In genomic region chr1:40229033-40229432, GRCm38 (mm10) we compare ENCODE assay signal across 22 mouse cellular contexts. TPM values are rescaled to one million over a fixed set of nuclear protein-coding genes. Genes with fewer than 3 reads are reported as not detected.
DNase-seq lines count a peak whose midpoint lies in the region; ATAC-seq and TF ChIP-seq lines count a peak whose summit lies in the region.
"Had no signal": no experiment of that assay in that cellular context is flagged by ENCODE, and none has a peak within 500 bp of the region (broad histone marks: within the 10 kb centered on the region; RNA-seq: fewer than 3 reads in every experiment).

No protein-coding gene starts in this region.

- no peaks in the 10 kb centered on the region for H3K36me3 ChIP-seq in hindbrain, embryonic 14.5 days (replicated peaks; ENCODE audit: control insufficient read depth, insufficient read depth)
- no peaks in the 10 kb centered on the region for H3K36me3 ChIP-seq in hindbrain, postnatal 0 days (ENCODE audit: insufficient read depth, low read length)
- no peaks in the 10 kb centered on the region for H3K36me3 ChIP-seq in liver, embryonic 13.5 days
- H3K36me3 ChIP-seq: embryonic facial prominence, embryonic 15.5 days; forebrain, embryonic 10.5 days; heart, embryonic 10.5 days; hindbrain, embryonic 12.5 days had no signal

- DNase-seq in hindbrain, embryonic 14.5 days (ENCODE audit: low spot score), result peak; percentile 10
- no peak for DNase-seq in hindbrain, postnatal 0 days (ENCODE audit: low spot score)
- peak; percentile 32 for DNase-seq in 416B (ENCODE audit: low read depth)
- no peak for DNase-seq in liver, embryonic 13.5 days
- no peak for DNase-seq in gastrocnemius, adult 18-20 months (ENCODE audit: low spot score)
- DNase-seq in MN1 (ENCODE audit: low spot score), result no peak
- DNase-seq: adrenal gland, adult 8-10 months; adrenal gland, postnatal 36 days; cerebellum, adult 8-10 months; cerebellum, postnatal 14 days; embryo, embryonic 11 days; gastrocnemius, postnatal 36 days; heart, adult 18-20 months; heart, postnatal 10 days; heart, postnatal 4 days had no signal

- no peak overlapping the region for H3K27ac ChIP-seq in hindbrain, embryonic 14.5 days
- H3K27ac ChIP-seq in hindbrain, postnatal 0 days, result no peak overlapping the region
- H3K27ac ChIP-seq in liver, embryonic 13.5 days, result peak overlapping the region; percentile 14; the same call in 1 of the 2 replicates
- H3K27ac ChIP-seq: embryonic facial prominence, embryonic 15.5 days; forebrain, embryonic 10.5 days; heart, embryonic 10.5 days; hindbrain, embryonic 12.5 days had no signal

- no peak overlapping the region for H3K4me2 ChIP-seq in hindbrain, embryonic 14.5 days (replicated peaks)
- no peak overlapping the region for H3K4me2 ChIP-seq in hindbrain, postnatal 0 days (ENCODE audit: low read depth, low read length)
- no peak overlapping the region for H3K4me2 ChIP-seq in liver, embryonic 13.5 days
- H3K4me2 ChIP-seq: embryonic facial prominence, embryonic 15.5 days; hindbrain, embryonic 12.5 days had no signal

- H3K9ac ChIP-seq in hindbrain, embryonic 14.5 days, result no peak overlapping the region
- no peak overlapping the region for H3K9ac ChIP-seq in hindbrain, postnatal 0 days (replicated peaks; ENCODE audit: low read length)
- H3K9ac ChIP-seq in liver, embryonic 13.5 days, result no peak overlapping the region
- H3K9ac ChIP-seq: embryonic facial prominence, embryonic 15.5 days; hindbrain, embryonic 12.5 days had no signal

- no peak overlapping the region for H3K4me3 ChIP-seq in hindbrain, embryonic 14.5 days (replicated peaks; ENCODE audit: low read length)
- no peak overlapping the region for H3K4me3 ChIP-seq in hindbrain, postnatal 0 days (ENCODE audit: low read length)
- H3K4me3 ChIP-seq in liver, embryonic 13.5 days (replicated peaks), result no peak overlapping the region
- H3K4me3 ChIP-seq: embryonic facial prominence, embryonic 15.5 days; erythroblast, embryonic 14.5 days; forebrain, embryonic 10.5 days; heart, embryonic 10.5 days; hindbrain, embryonic 12.5 days had no signal

- 96% methylated on average over 3 of the region's 3 CpGs for WGBS in hindbrain, embryonic 14.5 days
- 90% methylated on average over 3 of the region's 3 CpGs for WGBS in hindbrain, postnatal 0 days
- WGBS in liver, embryonic 13.5 days (ENCODE audit: insufficient replicate concordance), result 66% methylated on average over 3 of the region's 3 CpGs

- no peaks in the 10 kb centered on the region for H3K27me3 ChIP-seq in hindbrain, embryonic 14.5 days (ENCODE audit: control insufficient read depth, insufficient read depth, low read length)
- H3K27me3 ChIP-seq in hindbrain, postnatal 0 days (ENCODE audit: insufficient read depth, low read length), result no peaks in the 10 kb centered on the region
- no peaks in the 10 kb centered on the region for H3K27me3 ChIP-seq in liver, embryonic 13.5 days
- H3K27me3 ChIP-seq: embryonic facial prominence, embryonic 15.5 days; hindbrain, embryonic 12.5 days had no signal

- H3K9me3 ChIP-seq in hindbrain, embryonic 14.5 days (ENCODE audit: control insufficient read depth, low read length), result no peaks in the 10 kb centered on the region
- H3K9me3 ChIP-seq in hindbrain, postnatal 0 days (ENCODE audit: low read length), result no peaks in the 10 kb centered on the region
- H3K9me3 ChIP-seq in liver, embryonic 13.5 days (replicated peaks), result no peaks in the 10 kb centered on the region
- H3K9me3 ChIP-seq: embryonic facial prominence, embryonic 15.5 days; forebrain, embryonic 10.5 days; heart, embryonic 10.5 days; hindbrain, embryonic 12.5 days had no signal

- no peak for TF ChIP-seq CTCF in hindbrain, postnatal 0 days (IDR thresholded peaks at IDR 0.05; ENCODE audit: low read depth)

- no peak for ATAC-seq in hindbrain, embryonic 14.5 days (ENCODE audit: low FRiP score)
- ATAC-seq in hindbrain, postnatal 0 days, result no peak
- ATAC-seq in liver, embryonic 13.5 days (ENCODE audit: low read depth), result no peak
- ATAC-seq in megakaryocyte, adult 5-6 weeks (ENCODE audit: poor library complexity, severe bottlenecking), result peak; percentile 38; the same call in 1 of the 2 replicates
- ATAC-seq: forebrain, embryonic 14.5 days had no signal

- 0 out of 2 replicates have a peak, but pooled peaks cover 6% of the 10 kb centered on the region for H3K4me1 ChIP-seq in hindbrain, embryonic 14.5 days (replicated peaks; ENCODE audit: control insufficient read depth, insufficient read depth, low read length)
- no peaks in the 10 kb centered on the region for H3K4me1 ChIP-seq in hindbrain, postnatal 0 days (ENCODE audit: insufficient read depth, low read length)
- peaks cover 62% of the 10 kb centered on the region for H3K4me1 ChIP-seq in liver, embryonic 13.5 days (replicated peaks)

RNA-seq across cellular contexts. Expression of gene Il1r1, which starts 4.2 kb away (rescaled TPM):
- polyA plus RNA-seq in hindbrain, embryonic 14.5 days (2014; fragmentation: Nextera tagmentation; extraction: Ambion mirVana), result 0.66 and 0.70 TPM in 2 replicates
- total RNA-seq in hindbrain, postnatal 0 days (2014; rRNA removed), result 0.47 and 0.78 TPM in 2 replicates
- 0.63 and 0.74 TPM in 2 replicates for polyA plus RNA-seq in hindbrain, postnatal 0 days (2015; fragmentation: Nextera tagmentation; extraction: Ambion mirVana)
- polyA plus RNA-seq in liver, embryonic 13.5 days (2015; fragmentation: Nextera tagmentation; extraction: Ambion mirVana), result 9.2 and 12.3 TPM in 2 replicates
- total RNA-seq in megakaryocyte, adult 5-6 weeks (2015), result 0.67 and 0.68 TPM in 2 replicates
- 0.29 and 1.5 TPM in 2 replicates for total RNA-seq in megakaryocyte, adult 5-6 weeks (2017)
- total RNA-seq in gastrocnemius, adult 18-20 months (2021), result 1 to 10 TPM; 2.7 to 3.4 TPM

Comparison
In these comparisons a context has a peak if more than half of its experiments do, and no peak if none do; other contexts are left out.
1. DNase-seq: peak in hindbrain, embryonic 14.5 days (single experiment) and 416B (single experiment); none in hindbrain, postnatal 0 days (single experiment), liver, embryonic 13.5 days (single experiment), gastrocnemius, adult 18-20 months (single experiment) and MN1 (single experiment).